Mouse (Mus musculus): ENCODE data around the gene Ddx6. TPM values are rescaled to one million over a fixed set of nuclear protein-coding genes. Genes with fewer than 3 reads are reported as not detected.
"Not testable (repeated sequence)": the region's sequence is repeated elsewhere in the genome, so short reads cannot be mapped to it uniquely, and the experiment has no call there.

Gene Ddx6
- polyA plus RNA-seq, 1 experiment from 2014 or later: 19.8 TPM

DNA sequence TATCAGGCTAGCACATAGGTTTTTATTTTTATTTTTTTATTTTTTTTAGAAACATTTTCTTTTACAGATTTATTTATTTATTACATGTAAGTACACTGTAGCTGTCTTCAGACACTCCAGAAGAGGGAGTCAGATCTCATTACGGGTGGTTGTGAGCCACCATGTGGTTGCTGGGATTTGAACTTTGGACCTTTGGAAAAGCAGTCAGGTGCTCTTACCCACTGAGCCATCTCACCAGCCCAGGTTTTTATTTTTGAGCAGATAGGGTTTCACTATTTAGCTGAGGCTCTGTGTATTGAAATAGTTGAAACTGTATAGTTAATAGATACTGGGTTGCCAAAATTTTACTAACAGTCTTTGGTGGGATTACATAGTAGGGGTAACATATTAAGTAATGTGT is 8.4 kb downstream of the Ddx6 start:
- not testable (repeated sequence) for H3K9me3 ChIP-seq; H3K27ac ChIP-seq; H3K27me3 ChIP-seq (replicated peaks); H3K9ac ChIP-seq; H3K4me2 ChIP-seq; H3K4me1 ChIP-seq; H3K4me3 ChIP-seq (replicated peaks); ATAC-seq (ENCODE audit: insufficient read depth, low FRiP score, low read depth)
- WGBS: 80% methylated on average over 1 of the region's 1 CpGs
- H3K36me3 ChIP-seq: peaks cover 29% of the 10 kb centered on the region

DNA sequence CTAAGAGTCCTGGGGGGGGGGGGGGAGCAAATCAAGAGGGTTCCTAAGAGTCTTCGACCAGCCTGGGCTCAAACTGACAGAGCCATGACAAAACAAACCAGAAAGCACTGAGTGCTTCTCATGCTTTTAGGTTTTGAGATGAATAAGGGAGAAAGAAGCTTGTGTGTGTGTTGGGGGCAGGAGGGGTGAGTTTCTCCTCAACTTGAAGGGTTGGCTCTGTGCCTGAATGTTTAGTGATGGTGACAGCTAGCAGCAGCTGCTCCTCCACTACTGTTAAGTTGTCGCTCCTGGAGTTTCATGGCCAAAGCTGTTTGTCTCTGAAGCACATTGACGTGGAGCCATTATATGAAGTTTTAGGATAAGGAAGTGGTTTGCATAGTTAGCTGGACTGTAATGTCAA is 16.4 kb downstream of the Ddx6 start:
- Histone ChIP-seq H3K4me2 (no peak overlapping the region), H3K4me1 (no peaks in the 10 kb centered on the region), H3K9ac (no peak overlapping the region), H3K27me3 (replicated peaks) (no peaks in the 10 kb centered on the region), H3K9me3 (no peaks in the 10 kb centered on the region), H3K36me3 (peaks cover 35% of the 10 kb centered on the region), H3K27ac (no peak overlapping the region), H3K4me3 (replicated peaks) (no peak overlapping the region)
- no peak for ATAC-seq (ENCODE audit: insufficient read depth, low FRiP score, low read depth)
- 78% methylated on average over 3 of the region's 3 CpGs for WGBS

DNA sequence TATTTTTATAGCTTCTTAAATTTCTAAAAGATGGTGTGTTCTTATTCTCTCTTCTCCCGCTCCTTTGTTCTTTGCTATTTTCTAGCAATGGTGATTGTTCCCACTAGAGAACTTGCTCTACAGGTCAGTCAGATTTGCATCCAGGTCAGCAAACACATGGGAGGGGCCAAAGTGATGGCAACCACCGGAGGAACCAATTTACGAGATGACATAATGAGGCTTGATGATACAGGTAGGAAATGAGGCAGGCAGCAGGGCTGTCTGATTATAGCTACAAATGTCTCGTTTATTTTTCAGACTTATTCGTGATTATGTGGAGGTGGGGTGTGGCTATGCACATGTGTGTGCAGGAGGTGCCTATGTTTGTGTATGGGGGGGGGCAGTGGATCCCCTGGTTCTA is 19.7 kb downstream of the Ddx6 start:
- H3K4me2 ChIP-seq: no peak overlapping the region
- no peak for ATAC-seq (ENCODE audit: insufficient read depth, low FRiP score, low read depth)
- no peaks in the 10 kb centered on the region for H3K27me3 ChIP-seq (replicated peaks)
- H3K9ac ChIP-seq: no peak overlapping the region
- no peaks in the 10 kb centered on the region for H3K9me3 ChIP-seq
- WGBS: 61% methylated on average over 5 of the region's 5 CpGs
- peaks cover 30% of the 10 kb centered on the region for H3K36me3 ChIP-seq
- H3K4me3 ChIP-seq (replicated peaks): no peak overlapping the region
- no peak overlapping the region for H3K27ac ChIP-seq
- H3K4me1 ChIP-seq: no peaks in the 10 kb centered on the region

DNA sequence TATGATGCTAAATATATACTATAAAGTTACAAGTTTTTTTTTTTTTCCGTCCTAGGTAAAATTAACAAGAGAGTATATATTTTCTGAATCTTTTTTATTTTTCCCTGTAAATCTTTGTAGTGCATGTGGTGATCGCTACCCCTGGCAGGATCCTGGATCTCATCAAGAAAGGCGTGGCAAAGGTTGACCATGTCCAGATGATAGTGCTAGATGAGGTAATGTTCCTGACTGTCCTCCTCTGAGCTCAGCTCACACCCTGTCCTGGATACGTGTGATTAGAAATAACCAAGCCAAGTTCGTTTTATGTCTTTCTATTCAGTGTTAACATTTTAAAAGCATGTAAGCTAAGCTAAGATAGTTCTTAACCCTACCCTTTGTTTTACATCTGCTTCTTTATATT is 21.6 kb downstream of the Ddx6 start:
- WGBS: 81% methylated on average over 5 of the region's 5 CpGs
- ATAC-seq (ENCODE audit: insufficient read depth, low FRiP score, low read depth): no peak
- Histone ChIP-seq H3K36me3 (peaks cover 29% of the 10 kb centered on the region), H3K27me3 (replicated peaks) (no peaks in the 10 kb centered on the region), H3K27ac (no peak overlapping the region), H3K9me3 (no peaks in the 10 kb centered on the region), H3K4me1 (no peaks in the 10 kb centered on the region), H3K9ac (no peak overlapping the region), H3K4me2 (no peak overlapping the region), H3K4me3 (replicated peaks) (no peak overlapping the region)

DNA sequence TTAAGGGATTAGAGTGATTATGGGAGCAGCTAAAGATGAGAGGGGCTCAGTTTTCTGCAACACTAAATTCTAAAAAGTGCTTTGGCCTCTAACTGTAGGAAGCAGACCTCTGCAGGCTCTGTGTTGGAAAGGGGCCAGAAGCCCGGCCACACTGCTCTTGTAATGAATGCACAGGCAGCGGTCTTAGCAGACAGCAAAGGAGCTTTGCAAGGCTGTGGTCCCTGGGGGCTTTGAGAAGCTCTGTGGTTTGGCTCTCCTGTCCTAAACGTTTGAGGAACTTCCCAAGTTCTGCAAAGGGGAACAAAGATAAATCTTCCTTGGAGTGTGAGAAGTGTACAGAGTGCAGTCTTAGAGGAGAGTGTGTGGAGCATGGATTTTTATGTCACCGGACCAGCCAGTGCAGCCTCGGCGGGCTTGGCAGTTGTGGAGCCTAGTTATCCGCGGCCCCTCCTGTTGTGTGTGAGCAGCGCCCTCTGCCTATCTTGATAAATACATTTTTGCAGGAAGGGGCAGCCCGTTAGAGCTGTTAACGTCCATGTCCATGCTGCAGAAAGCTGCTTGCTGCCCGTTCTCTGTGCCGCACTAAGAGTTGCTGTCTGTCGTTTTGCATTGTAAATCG is 33.0 kb downstream of the Ddx6 start:
- H3K36me3 ChIP-seq: peaks cover 32% of the 10 kb centered on the region
- H3K4me3 ChIP-seq (replicated peaks): no peak overlapping the region
- H3K9ac ChIP-seq: no peak overlapping the region
- no peaks in the 10 kb centered on the region for H3K4me1 ChIP-seq
- H3K9me3 ChIP-seq: no peaks in the 10 kb centered on the region
- WGBS: 72% methylated on average over 15 of the region's 15 CpGs
- H3K4me2 ChIP-seq: no peak overlapping the region
- no peak overlapping the region for H3K27ac ChIP-seq
- ATAC-seq (ENCODE audit: insufficient read depth, low FRiP score, low read depth): no peak; the same call in 1 of the 2 replicates
- no peaks in the 10 kb centered on the region for H3K27me3 ChIP-seq (replicated peaks)

DNA sequence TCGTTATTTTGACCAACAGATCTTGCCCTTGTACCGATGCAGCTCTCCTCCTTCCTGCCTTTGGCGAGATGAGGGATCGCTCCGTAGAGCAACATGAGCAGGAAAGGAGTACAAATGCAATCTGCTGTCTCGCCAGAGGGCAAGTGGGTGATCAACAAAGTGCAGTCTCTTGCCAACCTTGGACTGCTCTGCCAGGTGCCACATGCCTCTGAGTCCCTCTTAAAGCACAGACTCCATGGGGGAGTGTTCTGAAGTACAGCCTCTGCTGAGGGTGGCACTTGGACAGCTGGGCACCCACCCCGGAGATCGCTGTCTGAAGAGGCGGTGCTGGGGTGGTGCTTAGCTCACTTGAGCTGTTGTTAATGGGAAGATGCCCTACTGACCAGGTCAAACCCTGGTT is 34.0 kb downstream of the Ddx6 start:
- not testable (repeated sequence) for ATAC-seq (ENCODE audit: insufficient read depth, low FRiP score, low read depth); H3K4me1 ChIP-seq; H3K27ac ChIP-seq; H3K4me3 ChIP-seq (replicated peaks); H3K9ac ChIP-seq; H3K9me3 ChIP-seq; H3K27me3 ChIP-seq (replicated peaks); H3K4me2 ChIP-seq
- whole genome bisulfite sequencing: 90% methylated on average over 9 of the region's 9 CpGs
- peaks cover 29% of the 10 kb centered on the region for H3K36me3 ChIP-seq

DNA sequence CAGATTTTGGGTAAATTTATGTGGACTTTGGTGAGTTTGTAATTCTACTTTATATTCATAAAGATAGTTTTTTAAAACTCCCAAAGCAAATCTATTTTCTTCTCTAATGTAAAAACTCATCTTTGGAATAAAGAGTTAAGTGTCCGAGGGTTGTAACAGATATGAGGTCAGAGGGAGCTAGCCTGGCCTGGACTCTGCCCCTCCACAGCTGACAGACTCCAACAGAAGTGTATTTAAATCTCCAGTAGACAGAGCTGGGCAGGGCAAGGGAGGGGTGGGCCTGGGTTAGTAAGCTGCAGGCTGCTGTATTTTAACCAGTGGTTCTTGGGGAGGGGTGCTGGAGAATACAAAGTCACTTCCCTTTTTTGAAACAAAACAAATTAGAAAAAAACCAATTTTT is 35.3 kb downstream of the Ddx6 start:
- not testable (repeated sequence) for H3K27ac ChIP-seq; H3K4me3 ChIP-seq (replicated peaks); ATAC-seq (ENCODE audit: insufficient read depth, low FRiP score, low read depth); H3K4me1 ChIP-seq; H3K4me2 ChIP-seq; H3K9me3 ChIP-seq; H3K27me3 ChIP-seq (replicated peaks); H3K9ac ChIP-seq
- WGBS: 71% methylated on average over 1 of the region's 1 CpGs
- peaks cover 22% of the 10 kb centered on the region for H3K36me3 ChIP-seq

DNA sequence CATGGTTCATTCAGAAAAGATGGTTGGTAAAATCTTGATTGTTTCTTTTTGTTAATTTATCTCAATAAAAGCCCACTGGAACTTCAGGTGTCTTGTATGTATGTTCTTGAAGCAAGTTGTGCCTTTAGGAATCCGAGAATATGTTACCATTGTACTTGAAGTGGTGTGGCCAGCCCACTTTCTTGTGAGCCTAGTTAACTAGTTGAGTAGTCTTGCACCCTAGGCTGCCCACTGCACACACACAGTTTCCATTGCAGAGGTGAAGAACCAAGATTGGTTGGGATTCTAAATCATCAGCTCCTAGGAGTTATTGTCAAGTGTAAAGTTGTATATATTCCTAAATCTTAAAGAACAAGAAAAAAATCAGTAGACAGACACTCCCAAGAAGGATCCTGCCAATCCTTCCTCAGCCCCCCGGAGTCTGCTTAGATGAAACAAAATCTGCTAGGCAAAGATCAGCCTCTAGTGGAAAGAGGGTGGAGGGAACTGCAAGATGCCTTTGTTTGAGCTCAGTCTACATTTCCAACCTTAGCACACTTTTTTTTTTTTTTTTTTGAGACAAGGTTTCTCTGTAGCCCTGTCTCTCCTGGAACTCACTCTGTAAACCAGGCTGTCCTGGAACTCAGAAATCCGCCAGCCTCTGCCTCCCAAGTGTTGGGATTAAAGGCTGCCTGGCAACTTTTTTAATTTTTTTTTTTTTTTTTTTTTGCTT is 36.1 kb downstream of the Ddx6 start:
- Histone ChIP-seq H3K9me3 (no peaks in the 10 kb centered on the region), H3K9ac (no peak overlapping the region), H3K27me3 (replicated peaks) (no peaks in the 10 kb centered on the region), H3K36me3 (peaks cover 15% of the 10 kb centered on the region), H3K4me1 (no peaks in the 10 kb centered on the region), H3K4me3 (replicated peaks) (no peak overlapping the region), H3K27ac (no peak overlapping the region), H3K4me2 (no peak overlapping the region)
- no peak for ATAC-seq (ENCODE audit: insufficient read depth, low FRiP score, low read depth)
- WGBS: 84% methylated on average over 3 of the region's 3 CpGs

DNA sequence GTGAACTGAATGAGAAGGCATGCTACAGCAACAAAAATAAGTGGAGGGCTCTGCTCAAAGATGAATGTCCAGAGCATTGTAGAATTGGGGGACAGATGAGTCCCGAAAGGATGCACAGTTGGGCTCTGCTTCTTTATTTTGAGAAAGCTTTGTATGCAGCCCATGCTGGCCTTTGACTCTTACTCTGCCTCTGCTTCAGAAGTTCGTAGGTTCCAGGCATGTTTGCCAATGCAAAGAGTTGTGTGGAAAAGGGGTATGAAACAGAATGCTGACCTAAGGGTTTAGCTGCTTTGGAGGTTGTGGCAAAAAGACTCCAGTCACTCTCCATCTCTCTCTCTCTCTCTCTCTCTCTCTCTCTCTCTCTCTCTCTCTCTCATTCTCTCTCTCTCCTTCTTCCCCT is 36.9 kb downstream of the Ddx6 start:
- H3K9me3 ChIP-seq: no peaks in the 10 kb centered on the region
- WGBS: 90% methylated on average over 2 of the region's 2 CpGs
- ATAC-seq (ENCODE audit: insufficient read depth, low FRiP score, low read depth): no peak

DNA sequence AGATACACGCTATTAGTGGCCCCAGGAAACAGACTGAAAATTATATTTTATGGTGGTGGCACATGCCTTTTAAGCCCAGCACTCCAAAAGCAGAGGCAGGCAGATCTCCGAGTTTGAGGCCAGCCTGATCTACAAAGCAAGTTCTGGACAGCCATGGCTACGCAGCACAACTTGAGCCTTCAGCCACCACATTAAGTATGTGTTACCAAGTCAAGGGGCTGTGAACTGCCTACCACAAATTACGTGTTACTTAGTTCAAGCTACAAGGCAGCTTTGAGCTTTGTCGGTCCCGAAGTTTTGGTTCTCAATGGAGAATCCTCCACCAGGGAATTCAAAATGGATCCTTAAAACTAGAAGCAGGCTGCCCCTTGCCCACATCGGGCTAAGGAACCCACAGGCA is 38.4 kb downstream of the Ddx6 start:
- H3K4me3 ChIP-seq (replicated peaks): no peak overlapping the region
- ATAC-seq (ENCODE audit: insufficient read depth, low FRiP score, low read depth): no peak
- no peak overlapping the region for H3K27ac ChIP-seq
- no peaks in the 10 kb centered on the region for H3K9me3 ChIP-seq
- H3K27me3 ChIP-seq (replicated peaks): no peaks in the 10 kb centered on the region
- 91% methylated on average over 7 of the region's 7 CpGs for WGBS
- no peaks in the 10 kb centered on the region for H3K4me1 ChIP-seq
- no peak overlapping the region for H3K9ac ChIP-seq
- no peaks in the 10 kb centered on the region; the same call in 1 of the 2 replicates for H3K36me3 ChIP-seq
- no peak overlapping the region for H3K4me2 ChIP-seq

More for the DNA sequence above, 36.9 kb downstream of the Ddx6 start:
- no peak overlapping the region for H3K4me3 ChIP-seq (replicated peaks)
- H3K27me3 ChIP-seq (replicated peaks): no peaks in the 10 kb centered on the region
- no peak overlapping the region for H3K4me2 ChIP-seq
- no peaks in the 10 kb centered on the region for H3K4me1 ChIP-seq
- no peak overlapping the region for H3K27ac ChIP-seq
- peaks cover 7% of the 10 kb centered on the region for H3K36me3 ChIP-seq
- H3K9ac ChIP-seq: no peak overlapping the region

DNA sequence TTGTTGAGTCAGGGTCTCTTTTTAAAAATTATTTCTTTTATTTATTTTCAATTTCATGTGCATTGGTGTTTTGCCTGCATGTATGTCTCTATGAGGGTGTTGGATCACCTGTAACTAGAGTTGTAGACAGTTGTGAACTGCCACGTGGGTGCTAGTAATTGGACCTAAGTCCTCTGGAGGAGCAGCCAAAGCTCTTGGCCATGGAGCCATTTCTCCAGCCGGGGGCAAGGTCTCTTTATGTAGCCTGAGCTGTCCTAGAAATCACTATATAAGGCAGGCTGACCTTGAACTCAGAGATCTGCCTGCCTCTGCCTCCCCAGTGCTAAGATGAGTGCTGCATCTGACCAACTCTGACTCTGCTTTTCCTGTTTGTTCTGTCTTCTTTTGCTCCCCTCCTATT is 39.5 kb downstream of the Ddx6 start:
- Histone ChIP-seq H3K36me3 (no peaks in the 10 kb centered on the region), H3K27ac (no peak overlapping the region), H3K9ac (no peak overlapping the region), H3K27me3 (replicated peaks) (no peaks in the 10 kb centered on the region), H3K4me2 (no peak overlapping the region), H3K4me3 (replicated peaks) (no peak overlapping the region), H3K9me3 (no peaks in the 10 kb centered on the region), H3K4me1 (no peaks in the 10 kb centered on the region)
- ATAC-seq (ENCODE audit: insufficient read depth, low FRiP score, low read depth): no peak
- WGBS: 91% methylated on average over 2 of the region's 2 CpGs

DNA sequence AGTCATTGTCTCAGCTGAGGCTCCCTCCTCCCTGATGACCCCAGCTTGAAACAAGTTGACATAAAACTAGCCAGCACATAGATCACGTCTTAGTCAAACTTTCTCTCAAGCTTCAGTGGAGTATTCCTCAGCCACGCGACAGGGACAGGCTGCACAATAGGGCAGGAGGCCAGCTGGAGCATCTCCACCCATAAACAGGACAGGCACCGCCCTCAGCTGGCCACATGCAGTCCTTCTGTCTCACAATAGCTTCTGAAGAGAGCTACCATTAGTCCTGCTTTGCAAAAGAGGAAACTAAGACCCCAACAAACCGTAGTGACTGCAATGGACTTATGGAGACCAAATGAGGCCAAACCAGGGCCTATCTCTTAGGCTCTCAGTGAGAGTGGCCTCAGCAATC is 40.8 kb downstream of the Ddx6 start:
- WGBS: 50% methylated on average over 5 of the region's 5 CpGs
- H3K9ac ChIP-seq: no peak overlapping the region
- no peak for ATAC-seq (ENCODE audit: insufficient read depth, low FRiP score, low read depth)
- no peaks in the 10 kb centered on the region for H3K36me3 ChIP-seq
- H3K9me3 ChIP-seq: no peaks in the 10 kb centered on the region
- H3K27ac ChIP-seq: no peak overlapping the region
- H3K4me1 ChIP-seq: no peaks in the 10 kb centered on the region
- no peak overlapping the region for H3K4me2 ChIP-seq
- no peaks in the 10 kb centered on the region for H3K27me3 ChIP-seq (replicated peaks)
- no peak overlapping the region for H3K4me3 ChIP-seq (replicated peaks)

Data from stomach, embryonic 15.5 days (tissue).